Mouse (Mus musculus) cortical plate, adult 2 months (tissue): ENCODE measurements around the gene Ttc26.

Experiments used
- CTCF ChIP-seq: fragments of 200-500 bp; IDR thresholded peaks from 2 replicates; pipeline ENCODE4 v1.5.1; 2011; ENCODE audit warnings: mild to moderate bottlenecking, control low read depth, low read length; ENCODE audit not compliant: insufficient read depth; ENCODE audit errors: extremely low read depth
- POLR2A ChIP-seq: fragments of 200-500 bp; IDR thresholded peaks from 2 replicates; pipeline ENCODE4 v1.6.1; 2011; ENCODE audit warnings: mild to moderate bottlenecking, low read length, control low read depth; ENCODE audit not compliant: insufficient read depth; ENCODE audit errors: extremely low read depth

DNA sequence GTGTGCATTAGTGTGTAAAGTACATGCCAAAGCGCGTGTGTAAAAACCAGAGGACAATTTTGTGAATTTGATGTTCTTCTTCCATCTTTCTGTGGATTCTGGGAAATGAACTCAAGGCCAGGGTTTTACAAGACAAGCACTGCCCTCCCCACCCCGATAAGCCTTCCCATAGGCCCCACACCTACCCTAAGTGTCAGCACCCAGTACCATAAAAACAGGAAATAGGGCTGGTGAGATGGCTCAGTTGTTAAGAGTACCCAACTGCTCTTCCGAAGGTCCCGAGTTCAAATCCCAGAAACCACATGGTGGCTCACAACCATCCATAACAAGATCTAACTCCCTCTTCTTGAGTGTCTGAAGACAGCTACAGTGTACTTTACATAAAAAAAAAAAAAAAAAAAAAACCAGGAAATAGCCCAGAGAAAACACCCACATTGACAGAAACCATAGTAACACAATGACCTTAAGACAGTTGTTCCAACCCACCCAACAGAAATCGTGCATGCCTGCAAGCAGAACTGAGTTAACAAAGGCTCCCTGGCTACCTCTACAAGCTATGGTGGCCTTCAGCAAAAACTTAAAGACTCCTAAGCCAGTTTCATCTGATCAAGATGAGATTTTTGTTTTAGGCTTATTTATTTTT lies 32.3 kb upstream of the Ttc26 start:
- no peak for TF ChIP-seq CTCF
- TF ChIP-seq POLR2A = no peak
